17 mouse cellular contexts compared by ENCODE assay signal in genomic region chr2:118995919-118996797, GRCm38 (mm10). TPM values are rescaled to one million over a fixed set of nuclear protein-coding genes. Genes with fewer than 3 reads are reported as not detected.
DNase-seq lines count a peak whose midpoint lies in the region; ATAC-seq lines count a peak whose summit lies in the region.
"Had no signal": no experiment of that assay in that cellular context is flagged by ENCODE, and none has a peak within 500 bp of the region (broad histone marks: within the 10 kb centered on the region; RNA-seq: fewer than 3 reads in every experiment).

No protein-coding gene starts in this region.

- intact Hi-C loops in gastrocnemius, postnatal 14 days (cut with DNase I; ENCODE audit: low total_unique reads), result no loop called here

- H3K9ac ChIP-seq in neural tube, embryonic 11.5 days (ENCODE audit: low read length), result no peak overlapping the region
- H3K9ac ChIP-seq in forebrain, embryonic 16.5 days (replicated peaks; ENCODE audit: low read depth, low read length), result no peak overlapping the region
- no peak overlapping the region for H3K9ac ChIP-seq in midbrain, embryonic 14.5 days (replicated peaks; ENCODE audit: low read length)
- H3K9ac ChIP-seq: liver, embryonic 14.5 days had no signal

- no peak overlapping the region for H3K4me2 ChIP-seq in neural tube, embryonic 11.5 days (ENCODE audit: low read depth)
- H3K4me2 ChIP-seq in forebrain, embryonic 16.5 days (ENCODE audit: low read length), result no peak overlapping the region
- no peak overlapping the region for H3K4me2 ChIP-seq in midbrain, embryonic 14.5 days (ENCODE audit: low read length)

- H3K36me3 ChIP-seq in neural tube, embryonic 11.5 days (ENCODE audit: control insufficient read depth, insufficient read depth, low read length), result no peaks in the 10 kb centered on the region
- no peaks in the 10 kb centered on the region for H3K36me3 ChIP-seq in forebrain, embryonic 16.5 days (ENCODE audit: control insufficient read depth, insufficient read depth)
- H3K36me3 ChIP-seq in midbrain, embryonic 14.5 days (ENCODE audit: control insufficient read depth, insufficient read depth, low read length), result no peaks in the 10 kb centered on the region

- no peak for ATAC-seq in neural tube, embryonic 11.5 days (ENCODE audit: insufficient read depth, low FRiP score, low TSS enrichment)
- peak; percentile 88 for ATAC-seq in forebrain, embryonic 16.5 days
- peak; percentile 46; the same call in 1 of the 2 replicates for ATAC-seq in midbrain, embryonic 14.5 days (ENCODE audit: low FRiP score, low TSS enrichment)
- ATAC-seq in monocyte, adult 5-6 weeks (replicated peaks; ENCODE audit: insufficient number of reproducible peaks, low FRiP score, low TSS enrichment, poor library complexity, severe bottlenecking), result no peak
- ATAC-seq: CD4-positive, CD25-positive, alpha-beta regulatory T cell, adult 4 months had no signal

- DNase-seq in neural tube, embryonic 11.5 days (ENCODE audit: low spot score), result no peak
- DNase-seq in neural tube, embryonic 10.5 days (ENCODE audit: extremely low spot score, low spot score), result no peak
- DNase-seq in midbrain, embryonic 14.5 days, result peak; percentile 63
- DNase-seq in telencephalon, adult 2 months (ENCODE audit: low read depth, low spot score), result peak; percentile 29
- no peak for DNase-seq in gastrocnemius, postnatal 14 days
- DNase-seq: cerebellum, postnatal 14 days; heart, postnatal 36 days; kidney, adult 8-10 months; left cerebral cortex, postnatal 4 days; lung, postnatal 36 days; thymus, postnatal 4 days had no signal

- no peak overlapping the region for H3K4me3 ChIP-seq in neural tube, embryonic 11.5 days (ENCODE audit: low read depth, low read length)
- no peak overlapping the region for H3K4me3 ChIP-seq in forebrain, embryonic 16.5 days (replicated peaks; ENCODE audit: low read length)
- no peak overlapping the region for H3K4me3 ChIP-seq in midbrain, embryonic 14.5 days (replicated peaks; ENCODE audit: low read depth, low read length)
- H3K4me3 ChIP-seq: layer of hippocampus, adult 2 months; myocyte had no signal

- 42% methylated on average over 16 of the region's 16 CpGs for WGBS in neural tube, embryonic 11.5 days
- WGBS in forebrain, embryonic 16.5 days, result 32% methylated on average over 16 of the region's 16 CpGs
- 31% methylated on average over 16 of the region's 16 CpGs for WGBS in midbrain, embryonic 14.5 days

- H3K27me3 ChIP-seq in neural tube, embryonic 11.5 days (ENCODE audit: control insufficient read depth, insufficient read depth, low read length), result no peaks in the 10 kb centered on the region
- H3K27me3 ChIP-seq in forebrain, embryonic 16.5 days (replicated peaks; ENCODE audit: control insufficient read depth, insufficient read depth, low read length), result no peaks in the 10 kb centered on the region
- H3K27me3 ChIP-seq in midbrain, embryonic 14.5 days (ENCODE audit: control insufficient read depth, insufficient read depth, low read length), result no peaks in the 10 kb centered on the region

- 0 out of 2 replicates have a peak overlapping the region, but pooled peaks have one; percentile 34 for H3K27ac ChIP-seq in neural tube, embryonic 11.5 days (ENCODE audit: low read depth, low read length)
- H3K27ac ChIP-seq in forebrain, embryonic 16.5 days (ENCODE audit: low read length), result peak overlapping the region; percentile 22; the same call in 1 of the 2 replicates
- peak overlapping the region; percentile 37; the same call in 1 of the 2 replicates for H3K27ac ChIP-seq in midbrain, embryonic 14.5 days (replicated peaks; ENCODE audit: low read depth, low read length)
- H3K27ac ChIP-seq: liver, embryonic 14.5 days had no signal

- H3K4me1 ChIP-seq in neural tube, embryonic 11.5 days (ENCODE audit: control insufficient read depth, insufficient read depth, low read length), result 0 out of 2 replicates have a peak, but pooled peaks cover 4% of the 10 kb centered on the region
- peaks cover 15% of the 10 kb centered on the region for H3K4me1 ChIP-seq in forebrain, embryonic 16.5 days (replicated peaks; ENCODE audit: control insufficient read depth, insufficient read depth, low read length)
- peaks cover 22% of the 10 kb centered on the region for H3K4me1 ChIP-seq in midbrain, embryonic 14.5 days (ENCODE audit: control insufficient read depth, insufficient read depth, low read length)

- no peaks in the 10 kb centered on the region for H3K9me3 ChIP-seq in neural tube, embryonic 11.5 days (ENCODE audit: control insufficient read depth, low read length)
- H3K9me3 ChIP-seq in forebrain, embryonic 16.5 days (ENCODE audit: control insufficient read depth, low read length), result no peaks in the 10 kb centered on the region
- no peaks in the 10 kb centered on the region for H3K9me3 ChIP-seq in midbrain, embryonic 14.5 days (ENCODE audit: control insufficient read depth, low read length)

RNA-seq across cellular contexts. Expression of gene Ccdc32, which starts 33.0 kb away (rescaled TPM):
- 22.2 and 27.7 TPM in 2 replicates for polyA plus RNA-seq in neural tube, embryonic 11.5 days (2014; fragmentation: Nextera tagmentation; extraction: Ambion mirVana)
- 41.6 and 46.1 TPM in 2 replicates for polyA plus RNA-seq in forebrain, embryonic 16.5 days (2015; fragmentation: Nextera tagmentation; extraction: Ambion mirVana)
- polyA plus RNA-seq in midbrain, embryonic 14.5 days (2014; fragmentation: Nextera tagmentation; extraction: Ambion mirVana), result 37.0 and 40.6 TPM in 2 replicates
- total RNA-seq in monocyte, adult 5-6 weeks (2017), result 11.1 to 22.1 TPM (median 15.6 TPM) in 3 replicates
- total RNA-seq in gastrocnemius, postnatal 14 days (2021), result 1 to 10 TPM; 5.6 to 6.2 TPM

RNA-seq across cellular contexts. Expression of gene Rpusd2, which starts 38.4 kb away (rescaled TPM):
- polyA plus RNA-seq in neural tube, embryonic 11.5 days (2014; fragmentation: Nextera tagmentation; extraction: Ambion mirVana), result 5.7 and 7.0 TPM in 2 replicates
- polyA plus RNA-seq in forebrain, embryonic 16.5 days (2015; fragmentation: Nextera tagmentation; extraction: Ambion mirVana), result 5.0 and 5.1 TPM in 2 replicates
- polyA plus RNA-seq in midbrain, embryonic 14.5 days (2014; fragmentation: Nextera tagmentation; extraction: Ambion mirVana), result 4.5 and 5.0 TPM in 2 replicates
- total RNA-seq in monocyte, adult 5-6 weeks (2017), result 3.7 to 5.5 TPM (median 4.3 TPM) in 3 replicates
- total RNA-seq in gastrocnemius, postnatal 14 days (2021), result 1 to 10 TPM; 2.7 to 3.5 TPM

RNA-seq across cellular contexts. Expression of gene Knl1, which starts 50.8 kb away (rescaled TPM):
- polyA plus RNA-seq in neural tube, embryonic 11.5 days (2014; fragmentation: Nextera tagmentation; extraction: Ambion mirVana), result 33.2 and 36.0 TPM in 2 replicates
- polyA plus RNA-seq in forebrain, embryonic 16.5 days (2015; fragmentation: Nextera tagmentation; extraction: Ambion mirVana), result 23.9 and 26.2 TPM in 2 replicates
- 7.1 and 11.4 TPM in 2 replicates for polyA plus RNA-seq in midbrain, embryonic 14.5 days (2014; fragmentation: Nextera tagmentation; extraction: Ambion mirVana)
- total RNA-seq in monocyte, adult 5-6 weeks (2017), result 2.5 to 4.6 TPM (median 2.6 TPM) in 3 replicates
- total RNA-seq in gastrocnemius, postnatal 14 days (2021), result 1 to 10 TPM; 2.2 to 2.3 TPM

Comparison
In these comparisons a context has a peak if more than half of its experiments do, and no peak if none do; other contexts are left out.
1. ATAC-seq: peak in forebrain, embryonic 16.5 days (single experiment) and midbrain, embryonic 14.5 days (single experiment); none in neural tube, embryonic 11.5 days (single experiment) and monocyte, adult 5-6 weeks (single experiment).
2. DNase-seq: peak in midbrain, embryonic 14.5 days (single experiment) and telencephalon, adult 2 months (single experiment); none in neural tube, embryonic 11.5 days (single experiment), neural tube, embryonic 10.5 days (single experiment) and gastrocnemius, postnatal 14 days (single experiment).
3. Peak in every context shown above with its lines, with median percentiles within 50 percentile points of each other: H3K27ac ChIP-seq.